Mouse (Mus musculus) kidney, adult 11 months (tissue): ENCODE data around the gene Hcar1.

Source experiments
- DNase-seq: peaks from one replicate; pipeline ENCODE4 v3.0.0; 2022

Hcar1 gene

GRCm38 (mm10) chr5:123862374-123863350 is 17.2 kb downstream of the Hcar1 start:
- no peak for DNase-seq

- no peak for DNase-seq
These were observed 21.0 kb downstream of the Hcar1 start for GRCm38 (mm10) chr5:123858798-123859197.

- no peak for DNase-seq
These were observed 25.3 kb downstream of the Hcar1 start for GRCm38 (mm10) chr5:123854511-123854910.

- DNase-seq, result peak; percentile 18
These were observed 25.8 kb downstream of the Hcar1 start for GRCm38 (mm10) chr5:123853877-123854504.

- DNase-seq, result peak; percentile 27
These were observed 28.4 kb downstream of the Hcar1 start for GRCm38 (mm10) chr5:123851398-123851797.

GRCm38 (mm10) chr5:123844316-123844715 is 35.5 kb downstream of the Hcar1 start:
- peak; percentile 19 for DNase-seq

- DNase-seq, result no peak
These were observed 36.0 kb downstream of the Hcar1 start for GRCm38 (mm10) chr5:123843816-123844215.

- DNase-seq, result no peak
These were observed 36.9 kb downstream of the Hcar1 start for GRCm38 (mm10) chr5:123842935-123843282.

GRCm38 (mm10) chr5:123842221-123842934 is 37.4 kb downstream of the Hcar1 start:
- DNase-seq, result no peak

GRCm38 (mm10) chr5:123837371-123837770 is 42.4 kb downstream of the Hcar1 start:
- no peak for DNase-seq

- DNase-seq, result peak; percentile 45
These were observed 45.0 kb downstream of the Hcar1 start for GRCm38 (mm10) chr5:123834836-123835235.

GRCm38 (mm10) chr5:123832309-123832708 is 47.5 kb downstream of the Hcar1 start:
- no peak for DNase-seq

- peak; percentile 63 for DNase-seq
These were observed 52.1 kb downstream of the Hcar1 start for GRCm38 (mm10) chr5:123827659-123828091.
